Mouse (Mus musculus) 3134 (cell line): ENCODE measurements around the gene Rnaseh2b.

Experiments
- DNase-seq: peaks from one replicate; pipeline ENCODE4 v3.0.0-alpha.2; 2011; ENCODE audit warnings: low spot score; ENCODE audit not compliant: insufficient read length; ENCODE audit errors: extremely low read depth

Gene Rnaseh2b

DNA sequence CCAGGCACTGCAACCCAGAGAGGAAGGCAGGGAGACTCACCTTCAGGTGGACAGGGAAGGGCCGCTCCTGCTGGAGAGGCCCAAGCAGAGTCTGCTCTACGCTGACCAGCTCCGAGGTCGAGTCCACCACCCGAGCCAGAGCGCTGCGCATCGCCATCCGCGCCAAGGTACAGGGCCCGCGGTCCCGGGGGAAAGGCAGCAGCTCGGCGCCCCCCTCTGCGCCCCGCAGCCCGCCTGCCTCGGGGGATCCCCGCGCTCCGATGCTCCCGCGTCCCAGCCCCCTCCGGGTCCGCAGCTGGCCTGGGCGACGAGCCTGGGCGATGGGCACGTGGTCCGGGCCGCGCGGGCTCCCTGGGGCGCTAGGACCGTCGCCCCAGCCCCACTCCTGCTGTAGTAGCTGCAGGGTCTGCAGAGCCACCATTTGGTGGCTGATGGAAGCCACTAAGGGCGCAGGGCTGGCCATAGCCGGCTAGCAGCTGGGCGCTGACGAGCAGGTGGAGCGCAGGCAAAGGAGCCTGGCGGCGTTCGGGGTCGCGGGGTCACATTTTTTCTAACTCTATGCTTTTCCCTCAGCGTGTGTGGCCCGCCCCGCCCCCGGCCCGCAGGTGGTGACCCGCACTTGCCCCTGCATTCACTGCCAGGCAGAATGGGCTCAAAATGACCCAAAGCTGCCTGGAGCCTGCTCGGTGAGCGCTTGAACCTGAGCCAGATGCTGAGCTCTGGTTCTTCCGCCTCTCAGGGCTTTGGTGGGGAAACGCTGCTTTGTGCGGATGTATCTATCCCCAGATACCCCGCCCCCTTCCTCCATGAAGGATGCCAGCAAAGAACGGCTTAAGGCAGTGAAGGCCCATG is at the start of gene Rnaseh2b, which contains the start of gene Dleu7:
Gene Rnaseh2b (plus strand): TSS at position 102 of the 852 bp plus-strand sequence.
Gene Dleu7 (minus strand): TSS at position 560 of the 852 bp plus-strand sequence.
- DNase-seq, result peak; percentile 2

DNA sequence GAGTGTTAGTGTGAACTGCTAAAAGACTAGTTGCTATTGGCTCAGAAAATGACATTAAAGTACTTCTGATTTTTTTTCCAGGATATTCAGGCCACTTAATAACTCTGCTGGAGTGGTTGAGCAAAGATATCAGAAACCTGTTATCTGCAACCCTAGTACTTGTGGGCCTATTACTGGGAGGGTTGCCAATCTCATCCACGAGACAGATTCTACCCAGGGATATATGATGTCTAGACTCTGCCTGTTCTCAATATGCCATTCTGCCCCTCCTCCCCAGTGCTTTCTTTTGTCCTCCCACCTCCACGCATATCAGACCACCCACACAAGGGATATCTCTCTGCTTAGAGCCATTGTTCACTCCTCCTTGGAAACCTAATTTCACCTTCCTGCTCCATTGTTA is 48.9 kb upstream of the Rnaseh2b start:
- no peak for DNase-seq

DNA sequence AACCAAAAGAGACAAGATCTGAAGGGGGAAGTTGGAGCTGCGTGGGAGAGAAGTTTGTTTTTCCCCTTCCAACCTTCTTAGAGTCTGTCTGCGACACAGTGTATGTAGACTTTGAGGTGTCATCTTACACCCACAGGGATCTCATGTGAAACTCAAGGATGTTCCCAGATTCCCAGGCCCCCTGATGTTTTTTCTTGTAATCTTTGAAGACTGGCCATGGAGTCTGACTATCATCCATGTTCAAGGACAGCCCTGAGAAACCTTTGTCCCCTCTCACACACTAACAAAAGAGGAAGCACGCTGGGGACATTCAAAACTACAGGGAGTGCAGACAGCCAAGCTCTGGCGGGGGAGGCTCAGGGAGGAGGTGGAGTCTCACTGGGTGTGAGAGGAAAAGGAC is 46.8 kb upstream of the Rnaseh2b start:
- DNase-seq, result no peak

DNA sequence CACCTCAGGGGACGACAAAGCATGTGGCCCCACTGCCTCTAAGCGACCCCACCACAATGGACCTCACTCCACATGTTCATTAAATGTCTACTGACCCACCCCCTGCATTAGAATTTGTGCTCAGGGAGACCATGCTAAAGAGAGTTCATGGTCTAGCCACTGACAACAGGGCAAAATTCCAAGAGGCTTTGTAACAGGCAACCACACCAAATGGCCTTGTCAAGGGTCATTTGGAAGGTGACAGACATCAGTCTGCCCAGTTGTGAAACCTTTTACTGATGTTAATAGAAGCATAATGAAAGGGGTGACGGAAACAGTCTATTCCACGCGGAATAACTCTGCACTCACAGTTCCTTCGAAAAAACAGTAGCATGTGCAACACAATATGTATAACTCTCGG is 44.0 kb upstream of the Rnaseh2b start:
- no peak for DNase-seq

DNA sequence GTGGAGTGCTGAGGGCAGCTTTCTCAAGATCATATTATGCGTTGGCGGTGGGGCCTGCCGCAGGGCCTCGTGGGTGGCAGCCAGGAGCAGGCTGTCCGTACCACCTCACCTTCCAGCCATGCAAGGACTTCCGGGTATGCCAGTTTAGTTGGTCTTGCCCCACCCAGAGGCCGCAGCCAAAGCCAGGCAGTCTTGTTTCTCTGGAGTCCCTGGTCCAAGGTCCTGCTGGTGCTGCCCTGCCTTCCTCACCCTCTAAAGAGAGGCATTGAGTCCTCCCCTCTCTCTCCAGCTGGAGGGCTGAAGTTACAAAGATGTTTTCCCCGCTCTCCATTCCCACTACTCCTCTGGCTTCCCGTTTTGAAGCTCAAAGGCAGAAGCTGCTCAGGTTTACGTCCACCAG is 43.6 kb upstream of the Rnaseh2b start:
- DNase-seq, result peak; percentile 6

DNA sequence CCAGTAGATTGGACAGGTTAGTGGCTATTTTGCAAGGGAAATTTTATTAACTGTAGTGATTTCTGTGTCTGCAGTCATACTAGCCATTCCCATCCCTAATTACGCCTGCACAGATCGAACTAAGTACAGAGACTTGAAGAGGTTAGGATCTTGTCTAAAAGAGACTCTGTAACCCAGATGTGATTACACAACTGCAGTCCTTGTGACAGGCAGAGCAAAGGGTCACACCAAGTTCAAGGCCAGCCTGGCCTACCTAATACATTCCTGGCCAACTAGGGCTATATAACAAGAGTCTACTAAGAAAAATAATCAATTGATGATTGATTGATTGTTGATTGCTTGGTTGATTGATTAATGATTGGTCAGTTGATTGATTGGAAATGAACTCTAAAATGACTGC is 43.1 kb upstream of the Rnaseh2b start:
- DNase-seq, result no peak

DNA sequence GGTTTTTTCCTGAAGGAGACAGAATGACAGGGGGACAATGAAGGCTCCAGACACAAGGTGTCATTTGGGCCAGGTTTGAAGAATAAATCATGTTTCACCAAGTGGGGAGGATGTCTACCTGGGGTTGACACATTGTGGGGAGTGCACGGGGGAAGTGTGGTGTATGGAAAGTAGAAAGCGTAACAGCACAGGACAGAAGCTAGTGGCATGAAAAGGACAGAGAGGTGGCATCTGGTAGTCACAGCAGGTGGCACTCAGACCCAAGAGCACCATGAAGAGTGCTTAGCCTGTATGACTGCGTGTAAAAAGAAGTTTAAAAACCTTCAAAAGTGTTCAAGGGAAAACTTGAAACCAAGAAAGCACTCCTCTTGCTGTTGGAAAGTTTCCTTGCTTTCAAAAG is 42.3 kb upstream of the Rnaseh2b start:
- DNase-seq, result no peak

DNA sequence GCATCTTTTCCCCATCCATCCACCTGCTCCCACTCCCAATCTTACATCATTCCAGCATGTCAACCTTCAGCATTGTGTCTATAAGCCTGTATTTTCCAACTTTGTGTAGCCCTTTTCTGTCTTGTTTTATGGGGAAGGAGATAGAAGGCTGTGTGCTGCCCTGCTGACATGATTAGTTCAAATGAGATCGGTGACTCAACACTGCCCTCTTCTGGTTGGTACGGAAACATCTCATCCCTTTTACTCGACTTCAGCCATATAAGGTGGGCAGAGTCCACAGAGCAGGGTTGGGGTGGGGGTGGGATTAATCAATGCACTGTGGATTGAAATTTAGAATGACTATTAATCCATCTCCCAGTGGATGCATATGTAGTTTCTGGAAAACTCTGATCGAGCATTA is 40.4 kb upstream of the Rnaseh2b start:
- peak; percentile 10 for DNase-seq

DNA sequence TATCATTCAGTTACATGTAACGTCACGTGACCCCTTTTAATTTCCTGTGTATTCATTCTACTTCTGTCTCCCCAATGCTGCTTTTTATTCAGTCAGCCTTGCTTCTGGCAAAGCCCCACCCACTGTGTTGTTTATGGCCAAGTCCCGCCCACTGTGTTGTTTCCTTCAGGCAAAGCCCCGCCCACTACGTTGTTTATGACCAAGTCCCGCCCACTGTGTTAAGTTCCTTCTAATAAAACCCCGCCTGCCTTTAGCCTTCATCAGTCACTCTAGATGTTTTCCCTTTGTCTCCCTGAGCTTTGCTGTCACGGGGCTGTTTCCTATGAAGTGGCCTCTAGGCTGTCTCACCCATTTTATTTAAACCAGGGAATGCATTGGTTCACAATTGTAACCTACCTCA is 38.0 kb upstream of the Rnaseh2b start:
- no peak for DNase-seq

DNA sequence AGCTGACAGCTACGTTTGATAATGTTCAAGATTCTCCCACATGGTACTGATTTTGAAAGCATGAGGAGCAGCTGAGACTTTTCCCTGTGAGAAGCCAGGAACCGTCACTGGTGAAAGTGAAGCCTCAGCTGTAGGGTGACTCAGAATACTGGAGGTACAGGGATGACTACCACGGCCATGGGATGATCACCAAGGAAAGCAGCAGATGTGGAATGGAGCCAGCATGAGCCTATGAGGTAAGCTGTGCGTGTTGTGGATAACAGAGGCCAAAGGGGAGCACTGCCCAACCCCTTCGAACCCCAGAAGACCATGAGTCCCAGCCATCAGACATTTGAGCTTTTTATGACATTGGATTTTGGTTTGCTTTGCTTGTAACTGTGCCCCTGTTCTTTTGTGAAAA is 36.3 kb upstream of the Rnaseh2b start:
- DNase-seq, result no peak

DNA sequence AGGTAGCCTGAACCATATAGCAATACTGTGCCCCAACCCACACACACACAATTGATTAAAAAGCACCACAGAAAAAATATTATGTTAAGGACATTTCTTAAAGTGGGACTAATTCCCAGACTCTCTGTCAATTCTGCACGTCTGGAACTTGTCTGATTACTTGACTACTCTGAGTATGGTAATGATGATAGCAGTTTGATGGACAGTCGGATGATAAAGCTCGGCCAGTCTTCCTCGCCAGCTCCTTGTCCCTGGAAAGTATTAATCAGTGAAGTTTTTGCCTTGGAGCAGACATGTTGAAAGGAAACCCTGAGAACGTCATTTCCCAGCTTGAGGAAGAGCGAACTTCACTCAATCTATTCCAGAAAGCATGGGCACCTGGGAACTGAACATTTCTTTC is 34.3 kb upstream of the Rnaseh2b start:
- DNase-seq, result no peak

DNA sequence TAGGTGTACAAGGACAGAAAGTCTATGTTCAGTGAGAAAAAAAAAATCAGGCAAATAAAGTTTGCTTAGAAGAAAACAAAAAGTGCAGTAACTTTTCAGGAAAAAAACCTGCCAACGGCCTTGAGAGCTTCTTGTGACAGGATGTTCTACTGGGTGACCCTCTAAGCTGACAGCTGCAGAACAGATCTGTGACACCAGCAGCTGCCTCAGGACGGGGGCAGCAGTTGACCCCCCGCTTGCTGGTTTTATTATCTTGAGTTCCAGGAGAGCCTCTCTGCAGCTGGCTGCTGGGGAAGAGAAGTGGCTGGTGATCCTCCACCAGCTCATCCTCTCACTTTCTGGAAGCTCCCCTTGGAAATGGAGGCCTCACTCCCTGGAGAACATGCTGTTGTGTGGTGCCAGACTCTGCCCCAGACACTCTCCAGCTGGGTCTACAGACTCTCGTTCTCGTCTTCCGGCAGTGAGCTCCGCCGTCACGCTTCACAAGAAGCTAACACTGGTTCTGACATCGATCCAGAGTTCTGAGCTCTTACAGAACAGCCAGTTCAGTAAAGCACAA is 33.3 kb upstream of the Rnaseh2b start:
- no peak for DNase-seq

DNA sequence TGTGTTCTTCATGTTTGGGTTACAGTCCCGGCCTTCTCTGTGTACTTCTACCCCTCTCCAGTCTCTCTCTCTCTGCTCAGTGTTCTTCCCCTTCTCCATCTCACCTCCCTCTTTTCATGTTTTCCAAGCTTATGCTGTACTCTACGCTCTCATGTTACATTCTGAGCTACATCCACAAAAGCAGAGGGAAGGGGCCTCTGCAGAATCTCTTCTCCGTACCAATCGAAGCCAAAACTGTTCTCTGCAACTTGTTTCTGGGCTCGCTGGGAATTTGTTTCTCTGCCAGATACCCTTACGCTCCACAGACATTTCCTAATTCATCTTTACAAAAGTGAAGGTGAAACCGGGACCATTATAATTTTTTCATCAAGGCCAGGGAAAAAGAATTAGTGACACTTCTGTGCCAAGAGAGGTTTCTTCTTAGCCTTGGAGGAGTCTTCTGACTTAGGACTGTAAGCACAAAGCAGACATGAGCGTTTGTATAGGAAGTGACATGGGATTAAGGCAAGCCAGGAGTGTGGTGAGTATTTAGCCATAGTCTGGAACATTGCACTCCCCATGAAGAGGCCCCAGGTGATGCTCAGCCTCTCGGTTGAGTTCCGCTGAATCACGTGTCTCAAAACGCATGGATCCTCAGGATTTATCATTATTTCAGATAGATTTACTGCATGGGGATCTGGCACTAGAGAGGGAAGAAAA is 21.5 kb upstream of the Rnaseh2b start:
- no peak for DNase-seq

DNA sequence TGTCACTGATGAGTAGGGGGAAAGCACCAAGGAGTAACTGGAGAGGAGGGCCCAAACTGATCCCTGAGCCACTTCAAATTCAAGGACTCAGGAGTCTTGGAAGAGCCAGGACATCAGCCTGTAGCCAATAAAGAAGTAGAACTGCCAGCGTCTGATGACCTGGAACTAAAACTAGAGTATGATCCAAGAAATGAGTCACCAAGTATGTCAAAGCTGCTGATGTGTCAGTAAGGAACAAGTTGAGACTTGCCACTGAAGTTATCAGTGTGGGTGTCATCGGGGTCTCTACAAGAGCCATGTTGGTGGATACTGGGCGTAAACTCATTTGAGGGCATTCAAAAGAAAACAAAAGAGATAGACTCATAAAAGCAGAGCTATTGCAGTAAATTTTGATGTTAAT is 18.8 kb upstream of the Rnaseh2b start:
- no peak for DNase-seq

DNA sequence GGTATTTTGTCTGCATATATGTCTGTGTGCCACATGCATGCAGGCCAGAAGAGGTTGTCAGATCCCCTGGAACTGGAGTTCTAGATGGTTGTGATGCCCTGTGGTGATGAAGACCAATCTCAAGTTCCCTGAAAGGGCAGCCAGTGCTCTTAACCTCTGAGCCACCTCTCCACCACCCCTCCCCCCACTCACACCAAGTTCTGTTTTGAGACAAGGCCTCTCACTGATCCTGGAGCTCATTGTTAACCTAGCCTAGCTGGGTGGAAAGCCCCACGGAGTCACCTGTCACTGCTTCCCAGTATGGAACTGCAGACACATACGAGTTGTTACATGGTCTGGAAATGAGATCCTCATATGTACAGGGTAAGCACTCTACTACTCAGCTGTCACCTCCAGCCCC is 9.4 kb upstream of the Rnaseh2b start:
- no peak for DNase-seq

DNA sequence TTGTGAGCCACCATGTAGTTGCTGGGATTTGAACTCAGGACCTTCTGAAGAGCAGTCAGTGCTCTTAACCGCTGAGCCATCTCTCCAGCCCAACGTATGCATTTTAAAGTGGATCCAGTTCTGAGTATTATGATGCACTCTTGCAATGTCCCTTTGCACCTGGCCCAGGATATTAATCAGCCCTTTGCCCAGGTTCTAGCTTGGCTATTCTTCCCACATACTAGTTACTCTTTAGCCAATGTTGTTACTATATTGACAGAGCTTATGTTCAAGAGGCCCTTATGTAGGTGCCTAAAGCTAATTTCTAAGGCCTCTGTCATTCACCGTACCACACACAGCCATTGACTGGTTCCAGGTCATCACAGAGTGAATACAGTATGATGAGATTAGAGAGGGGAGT is 3.7 kb upstream of the Rnaseh2b start:
- no peak for DNase-seq

DNA sequence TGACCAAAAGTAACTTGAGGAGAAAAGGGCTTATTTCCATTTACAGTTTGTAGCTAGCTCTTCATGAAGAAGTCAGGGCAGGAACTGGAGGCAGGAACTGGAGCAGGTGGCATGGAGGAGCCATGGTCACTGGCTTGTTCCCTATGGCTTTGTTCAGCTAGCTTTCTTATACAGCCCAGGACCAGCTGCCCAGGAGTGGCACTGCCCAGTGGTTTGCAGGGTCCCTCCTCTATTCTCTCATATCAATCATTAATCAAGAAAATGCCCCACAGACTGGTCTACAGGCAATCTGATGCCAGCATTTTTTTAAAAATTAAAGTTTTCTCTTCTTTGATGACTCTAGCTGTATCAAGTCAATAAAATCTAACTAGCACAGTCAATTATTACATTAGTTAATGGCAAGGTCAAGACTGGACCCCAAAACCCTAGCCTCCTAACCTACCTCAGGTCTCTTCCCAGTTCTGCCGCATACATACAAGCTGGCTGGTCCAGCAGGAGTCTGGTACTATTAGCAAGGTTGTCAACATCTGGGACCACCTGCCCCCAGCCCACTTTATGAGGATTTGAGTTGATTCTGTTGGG is 892 bp upstream of the Rnaseh2b start:
- no peak for DNase-seq

DNA sequence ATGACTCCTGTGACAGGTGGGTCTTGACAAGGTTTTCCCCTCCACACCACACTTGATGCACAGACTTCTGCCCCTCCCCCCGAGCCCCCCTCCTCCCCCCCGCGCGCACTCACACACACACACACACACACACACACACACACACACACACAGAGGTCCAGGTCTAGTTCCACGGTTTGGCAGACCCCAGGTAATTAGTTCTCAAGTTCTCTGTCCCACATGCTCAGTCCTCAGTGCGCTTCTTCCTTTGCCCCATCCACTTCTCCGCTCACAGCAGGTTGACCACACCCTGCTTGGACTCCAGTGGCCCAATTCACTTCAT is 262 bp upstream of the Rnaseh2b start:
- no peak for DNase-seq

DNA sequence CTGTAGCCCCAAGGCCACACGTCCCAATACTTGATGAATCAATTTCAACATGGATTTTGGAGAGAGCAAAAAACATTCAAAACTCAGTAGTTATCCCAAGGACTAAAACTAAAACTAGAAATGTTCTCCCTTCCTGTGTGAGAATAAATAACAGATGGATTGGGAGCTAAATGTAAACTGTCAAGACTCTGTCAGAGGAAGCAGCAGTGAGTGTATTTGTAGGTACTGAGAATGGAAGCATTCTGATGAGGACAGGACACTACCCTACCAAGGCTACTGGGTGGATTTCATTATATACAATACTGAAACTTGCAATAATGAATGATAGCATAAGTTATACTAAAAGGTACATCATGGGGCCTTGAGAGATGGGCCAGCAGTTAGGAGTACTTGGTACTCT is 6.4 kb downstream of the Rnaseh2b start:
- no peak for DNase-seq

DNA sequence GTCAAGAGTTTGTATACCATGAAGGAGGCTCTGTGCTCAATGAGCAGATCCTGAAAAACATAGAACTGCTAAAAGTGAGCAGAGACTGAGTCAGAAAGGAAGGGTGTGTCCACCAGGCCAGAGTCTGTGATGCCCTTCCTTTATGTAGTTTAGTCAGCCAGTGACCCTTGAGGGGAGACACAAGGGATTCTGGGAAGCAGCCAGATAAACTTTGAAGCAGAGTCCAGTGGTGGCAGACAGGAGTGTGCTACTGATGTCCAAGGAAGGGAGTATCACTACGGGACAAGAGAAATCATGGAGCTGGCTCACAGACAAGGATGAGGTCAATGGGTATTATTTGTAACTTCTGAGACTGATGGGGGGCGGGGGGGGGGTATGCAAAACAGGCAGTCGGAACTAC is 7.6 kb downstream of the Rnaseh2b start:
- no peak for DNase-seq

DNA sequence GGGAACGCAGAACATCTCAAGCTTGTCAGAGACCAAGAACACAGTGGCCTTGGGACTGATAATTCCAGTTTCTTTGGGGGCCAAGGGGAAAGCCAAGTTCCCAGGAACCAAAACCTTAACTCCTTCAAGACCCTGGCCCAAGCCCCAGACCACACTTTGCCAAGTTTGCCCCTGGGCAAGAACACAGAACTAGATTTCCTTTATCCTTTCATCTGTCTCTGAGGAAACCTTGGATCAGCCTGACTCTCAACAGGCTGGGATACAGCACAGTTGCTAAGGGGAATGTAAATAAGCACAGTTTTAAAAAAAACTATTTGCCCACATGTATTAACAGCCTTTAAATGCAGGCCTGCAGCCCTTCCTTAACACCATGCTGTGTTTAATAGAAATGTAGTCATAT is 15.2 kb downstream of the Rnaseh2b start:
- no peak for DNase-seq

DNA sequence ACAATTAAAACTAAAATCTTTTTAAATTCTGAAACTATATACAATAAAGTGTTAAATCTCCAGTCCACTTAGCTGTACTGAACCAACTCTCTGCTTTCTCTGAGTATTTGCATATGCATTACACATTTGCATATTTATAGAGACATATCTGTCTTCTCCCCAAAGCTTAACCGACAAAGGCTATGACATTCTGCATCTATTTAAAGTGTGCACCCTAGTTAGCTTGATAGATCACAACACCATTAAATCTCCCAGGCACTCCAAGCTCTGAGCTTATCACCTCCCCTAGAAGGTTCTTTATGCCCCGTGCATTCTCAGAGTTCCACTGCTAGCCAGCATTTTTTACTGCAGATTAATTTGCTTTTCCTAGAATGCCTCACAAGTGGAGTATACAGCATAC is 16.6 kb downstream of the Rnaseh2b start:
- no peak for DNase-seq
